Mouse (Mus musculus) small intestine, adult 2 months (tissue): ENCODE data around the gene Rfc1.

Experiments
- CTCF ChIP-seq: fragments of 200-500 bp; IDR thresholded peaks from 2 replicates; pipeline ENCODE4 v1.5.1; 2012; ENCODE audit warnings: low read depth, mild to moderate bottlenecking, control low read depth, inconsistent platforms, low read length, moderate library complexity, mixed read lengths; ENCODE audit not compliant: insufficient replicate concordance, insufficient read length; ENCODE audit errors: extremely low read depth
- POLR2A ChIP-seq: fragments of 200-500 bp; IDR thresholded peaks from 2 replicates; pipeline ENCODE4 v1.6.1; 2012; ENCODE audit warnings: low read depth, mild to moderate bottlenecking, control low read depth, inconsistent platforms, low read length, moderate library complexity

DNA sequence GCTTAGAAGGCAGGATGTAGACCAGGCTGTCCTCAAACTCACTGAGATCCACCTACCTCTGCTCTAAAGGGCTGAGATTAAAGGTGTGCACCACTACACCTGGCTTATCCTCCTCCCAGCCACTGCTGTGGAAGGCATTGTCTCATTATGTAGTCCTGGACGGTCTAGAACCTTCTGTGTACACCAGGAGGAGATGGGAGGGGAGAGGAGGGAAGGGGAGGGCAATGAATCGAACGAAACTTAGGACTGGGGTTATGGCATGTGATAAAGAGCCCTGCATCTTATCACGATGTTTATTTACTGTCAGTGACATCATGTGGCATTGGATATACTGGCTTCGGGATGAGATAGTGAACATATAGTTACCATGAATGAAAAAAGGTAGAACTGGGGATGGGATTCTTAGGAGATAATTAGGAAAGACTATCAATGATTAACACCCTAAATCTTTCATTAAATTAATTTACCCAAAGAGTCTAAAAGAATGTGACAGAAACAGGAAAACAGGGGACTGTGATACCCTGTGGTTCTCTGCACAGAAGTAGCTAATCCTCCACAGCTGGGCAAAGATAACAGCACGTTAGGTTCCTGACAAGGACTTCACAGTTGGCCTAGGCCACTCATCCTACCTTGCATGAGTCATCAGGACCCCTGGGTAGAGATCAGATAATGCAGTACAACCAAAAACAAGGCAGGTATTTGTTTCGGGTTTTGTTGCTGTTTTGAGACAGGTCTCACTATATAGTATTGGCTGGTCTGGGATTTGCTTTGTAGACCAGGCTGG lies 37.1 kb downstream of the Rfc1 start:
- TF ChIP-seq CTCF (no peak), POLR2A (no peak)
